Comparison of ENCODE assay signal across 8 mouse cellular contexts in genomic region chr2:84184288-84185015, GRCm38 (mm10).
DNase-seq lines count a peak whose midpoint lies in the region; ATAC-seq lines count a peak whose summit lies in the region.

No protein-coding gene starts in this region.

- no peaks in the 10 kb centered on the region for H3K27me3 ChIP-seq in heart, embryonic 10.5 days (ENCODE audit: insufficient read depth, poor library complexity, severe bottlenecking)
- H3K27me3 ChIP-seq in midbrain, embryonic 12.5 days, result no peaks in the 10 kb centered on the region

- no peak; the same call in 1 of the 2 replicates for ATAC-seq in midbrain, embryonic 12.5 days (ENCODE audit: low FRiP score, low read depth)

- H3K36me3 ChIP-seq in heart, embryonic 10.5 days, result no peaks in the 10 kb centered on the region
- no peaks in the 10 kb centered on the region for H3K36me3 ChIP-seq in midbrain, embryonic 12.5 days

- H3K27ac ChIP-seq in heart, embryonic 10.5 days, result peak overlapping the region; percentile 53; the same call in 1 of the 2 replicates
- peak overlapping the region; percentile 25; the same call in 1 of the 2 replicates for H3K27ac ChIP-seq in midbrain, embryonic 12.5 days (replicated peaks)

- no peaks in the 10 kb centered on the region for H3K9me3 ChIP-seq in heart, embryonic 10.5 days
- no peaks in the 10 kb centered on the region for H3K9me3 ChIP-seq in midbrain, embryonic 12.5 days

- peaks cover 16% of the 10 kb centered on the region; the same call in 1 of the 2 replicates for H3K4me1 ChIP-seq in heart, embryonic 10.5 days
- 0 out of 2 replicates have a peak, but pooled peaks cover 7% of the 10 kb centered on the region for H3K4me1 ChIP-seq in midbrain, embryonic 12.5 days

- H3K4me3 ChIP-seq in heart, embryonic 10.5 days, result no peak overlapping the region; the same call in 1 of the 2 replicates
- H3K4me3 ChIP-seq in midbrain, embryonic 12.5 days, result no peak overlapping the region

- WGBS in heart, embryonic 10.5 days, result 53% methylated on average over 19 of the region's 19 CpGs
- WGBS in midbrain, embryonic 12.5 days, result 59% methylated on average over 19 of the region's 19 CpGs

- peak; percentile 31 for DNase-seq in embryo, embryonic 10 days (ENCODE audit: low spot score)
- DNase-seq in heart, embryonic 10.5 days (ENCODE audit: low spot score), result peak; percentile 75
- peak; percentile 55 to 84 for DNase-seq in kidney, postnatal 25 days
- DNase-seq in spleen, postnatal 4 days (ENCODE audit: low spot score in 2 of 2), result no peak
- DNase-seq in thymus, postnatal 25 days, result no peak
- DNase-seq in cerebellum, adult 8-10 months, result no peak
- DNase-seq in Muller cell, postnatal 12 days (ENCODE audit: inconsistent ontology term), result no peak

- H3K9ac ChIP-seq in midbrain, embryonic 12.5 days (replicated peaks), result no peak overlapping the region

- no peak overlapping the region for H3K4me2 ChIP-seq in midbrain, embryonic 12.5 days (replicated peaks)

Comparison
In these comparisons a context has a peak if more than half of its experiments do, and no peak if none do; other contexts are left out.
1. DNase-seq: peak in embryo, embryonic 10 days (single experiment), heart, embryonic 10.5 days (single experiment) and kidney, postnatal 25 days (2 of 2); none in spleen, postnatal 4 days (0 of 2), thymus, postnatal 25 days (single experiment), cerebellum, adult 8-10 months (single experiment) and Muller cell, postnatal 12 days (single experiment).